Mouse (Mus musculus) lung, embryonic 14.5 days (tissue): ENCODE measurements at regions not wholly inside any gene's neighbourhood (a gene's known extent, or its start where the extent isn't known, plus 50 kb on each side); places are given as distances from the start of the nearest gene placed in this dataset.

Source experiments
- ATAC-seq: fragments of 200-750 bp; cut with Nextera tagmentation; 2 replicates; pipeline ENCODE4 v1.8.0; 2017; ENCODE audit warnings: mild to moderate bottlenecking, moderate TSS enrichment, moderate library complexity; ENCODE audit not compliant: insufficient read depth
- DNase-seq: peaks from one replicate; pipeline ENCODE4 v3.0.0-alpha.2; 2015
- H3K27ac ChIP-seq: fragments of 300-500 bp; sonication (generic); 2 replicates; pipeline ENCODE4 v1.5.1; 2014; ENCODE audit warnings: low read depth, mild to moderate bottlenecking, moderate library complexity
- H3K27me3 ChIP-seq: fragments of 300-500 bp; sonication (generic); 2 replicates; pipeline ENCODE4 v1.6.1; 2014; ENCODE audit warnings: low read length, control low read depth; ENCODE audit not compliant: insufficient read depth
- H3K36me3 ChIP-seq: fragments of 300-500 bp; sonication (generic); 2 replicates; pipeline ENCODE4 v1.6.1; 2014; ENCODE audit warnings: control low read depth; ENCODE audit not compliant: insufficient read depth
- H3K4me1 ChIP-seq: fragments of 300-500 bp; sonication (generic); 2 replicates; pipeline ENCODE4 v1.6.1; 2014; ENCODE audit warnings: antibody characterized with exemption, control low read depth; ENCODE audit not compliant: insufficient read depth
- H3K4me2 ChIP-seq: fragments of 300-500 bp; sonication (generic); 2 replicates; pipeline ENCODE4 v1.6.1; 2014; ENCODE audit warnings: mild to moderate bottlenecking
- H3K4me3 ChIP-seq: fragments of 300-500 bp; sonication (generic); 2 replicates; pipeline ENCODE4 v1.5.1; 2014; ENCODE audit warnings: low read depth, low read length
- H3K9ac ChIP-seq: fragments of 300-500 bp; sonication (generic); 2 replicates; pipeline ENCODE4 v1.6.1; 2014
- H3K9me3 ChIP-seq: fragments of 300-500 bp; sonication (generic); 2 replicates; pipeline ENCODE4 v1.6.1; 2016; ENCODE audit warnings: low read depth, low read length, control low read depth
- CTCF ChIP-seq: IDR thresholded peaks from 2 replicates; pipeline ENCODE4 v1.5.1; 2016; ENCODE audit warnings: antibody characterized with exemption, low read depth
- WGBS: fragments of 180-500 bp; shearing (Covaris S2); extraction: QIAGEN DNeasy Blood & Tissue Kit; methylation state at CpG from one replicate; pipeline ENCODE4 v1.1.7; 2014; 5-methylcytosine and 5-hydroxymethylcytosine counted together

DNA sequence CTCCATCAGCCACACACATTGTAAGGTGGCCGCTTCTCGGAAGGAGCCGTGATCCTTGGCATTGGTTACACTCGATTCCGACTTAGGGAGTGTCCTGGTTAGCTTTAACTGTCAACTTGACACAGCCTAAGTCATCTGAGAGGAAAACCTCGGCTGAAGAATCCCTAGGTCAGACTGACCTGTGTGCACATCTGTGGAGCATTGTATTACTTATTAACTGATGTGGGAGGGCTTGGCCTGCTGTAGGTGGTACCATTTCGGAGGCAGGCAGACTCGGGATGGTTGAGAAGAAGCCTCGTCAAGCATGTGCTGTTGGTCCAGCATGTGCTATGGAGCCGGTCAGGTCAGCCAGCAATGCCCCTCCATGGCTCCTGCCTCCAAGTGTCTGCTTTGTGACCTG lies 211.0 kb downstream of the Gadd45g start:
- H3K9me3 ChIP-seq = no peaks in the 10 kb centered on the region
- no peak for TF ChIP-seq CTCF
- no peaks in the 10 kb centered on the region for H3K4me1 ChIP-seq
- WGBS = 70% methylated on average over 10 of the region's 10 CpGs
- H3K27me3 ChIP-seq = no peaks in the 10 kb centered on the region
- DNase-seq (no peak), ATAC-seq (no peak)
- no peaks in the 10 kb centered on the region for H3K36me3 ChIP-seq
- H3K9ac ChIP-seq = no peak overlapping the region
- H3K4me2 ChIP-seq = no peak overlapping the region
- H3K27ac ChIP-seq = no peak overlapping the region
- no peak overlapping the region for H3K4me3 ChIP-seq

DNA sequence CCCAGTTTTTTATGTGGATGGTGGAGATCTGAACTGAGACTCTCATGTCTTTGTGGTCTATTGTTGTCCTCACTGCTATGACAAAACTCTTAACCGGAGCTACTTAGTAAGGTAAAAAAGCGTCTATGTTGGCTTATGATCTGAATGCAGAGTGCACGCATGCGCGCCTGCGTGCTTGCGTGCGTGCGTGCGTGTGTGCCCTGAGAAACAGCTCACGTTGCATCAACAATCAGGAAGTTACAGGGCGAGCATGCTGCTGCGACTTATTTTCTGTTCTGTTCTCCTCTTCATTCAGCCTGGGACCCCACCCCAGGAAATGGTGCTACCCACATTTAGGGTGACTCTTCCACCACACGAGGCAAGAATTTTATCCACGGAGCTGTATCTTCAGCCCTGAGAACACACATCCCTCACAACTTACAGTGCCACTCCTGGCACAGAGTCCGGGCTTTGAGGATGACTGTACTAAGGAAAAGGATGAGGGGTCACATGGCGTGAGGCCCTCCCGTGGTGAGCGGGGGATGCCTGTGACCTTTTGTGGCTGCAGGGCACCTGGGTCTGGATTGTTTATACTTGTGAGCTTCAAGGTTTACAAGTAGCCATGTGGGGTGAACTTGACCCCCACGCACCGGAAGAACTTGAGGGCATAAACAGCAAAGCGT lies 213.4 kb downstream of the Gadd45g start:
- ATAC-seq (no peak), DNase-seq (peak; percentile 41)
- WGBS = 67% methylated on average over 22 of the region's 22 CpGs

DNA sequence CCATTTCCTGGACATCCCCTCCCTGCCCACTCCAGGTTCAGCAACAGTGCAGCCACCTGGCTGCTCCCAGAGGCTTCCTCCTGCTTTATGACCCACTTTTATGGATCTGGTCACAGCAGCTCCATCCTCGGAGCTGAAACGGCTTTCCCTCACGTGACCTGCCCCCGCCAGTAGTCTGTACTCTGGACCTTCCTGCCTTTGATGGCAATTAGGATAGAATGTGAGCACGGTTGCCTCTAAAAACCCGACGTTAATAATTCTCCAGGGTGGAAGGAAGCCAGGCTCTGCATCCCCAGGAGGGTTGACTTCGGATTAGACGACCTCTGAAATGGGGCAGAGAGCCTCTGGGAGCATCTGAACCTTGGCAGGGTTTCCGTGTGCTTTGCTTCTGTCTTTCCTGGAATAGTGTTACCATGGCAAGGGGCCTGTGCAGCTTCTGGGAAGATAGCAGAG lies 214.0 kb downstream of the Gadd45g start:
- H3K4me3 ChIP-seq = no peak overlapping the region
- H3K9ac ChIP-seq = no peak overlapping the region
- H3K4me2 ChIP-seq = no peak overlapping the region
- H3K27ac ChIP-seq = no peak overlapping the region
- H3K27me3 ChIP-seq = no peaks in the 10 kb centered on the region
- no peaks in the 10 kb centered on the region for H3K36me3 ChIP-seq
- no peaks in the 10 kb centered on the region for H3K9me3 ChIP-seq
- no peak for TF ChIP-seq CTCF
- WGBS = 52% methylated on average over 10 of the region's 10 CpGs
- no peaks in the 10 kb centered on the region for H3K4me1 ChIP-seq
- no peak for ATAC-seq
- no peak for DNase-seq

More for the DNA sequence above, 213.4 kb downstream of the Gadd45g start:
- no peak overlapping the region for H3K4me2 ChIP-seq
- H3K36me3 ChIP-seq = no peaks in the 10 kb centered on the region
- no peaks in the 10 kb centered on the region for H3K9me3 ChIP-seq
- no peaks in the 10 kb centered on the region for H3K27me3 ChIP-seq
- no peaks in the 10 kb centered on the region for H3K4me1 ChIP-seq
- H3K9ac ChIP-seq = no peak overlapping the region
- H3K4me3 ChIP-seq = no peak overlapping the region
- no peak overlapping the region for H3K27ac ChIP-seq
- TF ChIP-seq CTCF = no peak

DNA sequence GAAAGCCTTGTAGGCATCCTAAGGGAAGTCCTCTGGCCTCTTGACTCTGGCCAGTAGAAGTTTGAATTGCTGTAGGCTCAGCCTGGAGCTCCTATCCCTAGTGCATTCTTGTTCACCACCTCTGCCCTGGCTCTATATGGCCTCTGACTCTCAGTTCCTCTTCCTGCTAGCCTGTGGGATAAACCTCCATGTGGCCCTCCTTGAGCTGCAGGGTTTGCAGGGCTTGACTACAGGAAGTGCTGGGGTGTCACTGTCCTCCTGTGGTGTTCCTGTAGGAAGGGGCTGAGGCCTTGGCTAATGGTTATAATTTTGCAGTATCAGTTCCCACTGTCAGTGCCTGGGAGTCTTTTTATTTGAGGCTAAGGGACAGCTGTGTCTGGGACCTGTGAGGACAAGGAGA lies 215.0 kb downstream of the Gadd45g start:
- Histone ChIP-seq H3K27ac (no peak overlapping the region), H3K4me2 (no peak overlapping the region), H3K4me1 (no peaks in the 10 kb centered on the region), H3K36me3 (no peaks in the 10 kb centered on the region), H3K4me3 (no peak overlapping the region), H3K27me3 (no peaks in the 10 kb centered on the region), H3K9ac (no peak overlapping the region), H3K9me3 (no peaks in the 10 kb centered on the region)
- no peak for TF ChIP-seq CTCF
- no peak for ATAC-seq
- no peak for DNase-seq

DNA sequence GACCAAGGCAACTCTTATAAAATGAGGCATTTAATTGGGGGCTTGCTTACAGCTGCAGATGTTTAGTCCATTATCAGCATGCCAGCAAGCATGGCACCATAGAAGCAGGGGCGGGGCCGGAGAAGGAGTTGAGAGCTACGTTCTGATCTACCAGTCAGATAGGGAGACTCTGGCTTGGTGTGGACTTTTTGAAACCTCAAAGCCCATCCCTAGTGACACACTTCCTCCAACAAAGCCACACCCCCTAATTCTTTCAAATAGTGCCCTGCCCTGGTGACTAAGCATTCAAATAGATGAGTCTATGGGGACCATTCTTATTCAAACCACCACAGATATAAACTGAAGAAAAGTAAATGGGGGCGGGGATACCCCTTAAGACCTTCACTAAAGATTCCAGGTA lies 215.4 kb downstream of the Gadd45g start:
- Histone ChIP-seq H3K9ac (no peak overlapping the region), H3K9me3 (no peaks in the 10 kb centered on the region), H3K4me2 (no peak overlapping the region), H3K4me3 (no peak overlapping the region), H3K27ac (no peak overlapping the region), H3K4me1 (no peaks in the 10 kb centered on the region), H3K36me3 (no peaks in the 10 kb centered on the region), H3K27me3 (no peaks in the 10 kb centered on the region)
- DNase-seq (no peak), ATAC-seq (no peak)
- TF ChIP-seq CTCF = no peak
- 88% methylated on average over 4 of the region's 4 CpGs for WGBS

DNA sequence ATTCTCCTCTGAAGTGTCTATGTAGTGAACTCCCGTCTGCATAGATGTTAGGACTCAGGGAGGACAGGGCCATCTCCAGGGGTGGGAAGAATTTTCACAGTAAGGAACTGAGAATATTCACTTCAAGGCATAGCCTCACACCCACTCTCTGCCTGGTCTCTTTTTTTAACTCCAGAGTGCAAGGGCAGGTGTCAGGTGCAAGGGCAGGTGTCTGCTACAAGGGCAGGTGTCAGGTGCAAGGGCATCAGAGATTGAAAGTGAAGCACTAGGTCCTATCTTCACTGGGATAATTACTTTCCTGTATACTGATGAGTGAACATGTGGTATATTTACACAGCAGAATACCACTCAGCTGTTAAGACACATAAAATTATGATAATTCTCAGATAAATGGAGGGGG lies 216.1 kb downstream of the Gadd45g start:
- ATAC-seq (no peak), DNase-seq (no peak)
- H3K4me3 ChIP-seq = no peak overlapping the region
- no peaks in the 10 kb centered on the region for H3K9me3 ChIP-seq
- H3K27ac ChIP-seq = no peak overlapping the region
- no peak overlapping the region for H3K9ac ChIP-seq
- 86% methylated on average over 1 of the region's 1 CpGs for WGBS
- H3K4me1 ChIP-seq = peaks cover 5% of the 10 kb centered on the region; the same call in 1 of the 2 replicates
- H3K36me3 ChIP-seq = no peaks in the 10 kb centered on the region
- no peak overlapping the region for H3K4me2 ChIP-seq
- no peaks in the 10 kb centered on the region for H3K27me3 ChIP-seq
- TF ChIP-seq CTCF = no peak

DNA sequence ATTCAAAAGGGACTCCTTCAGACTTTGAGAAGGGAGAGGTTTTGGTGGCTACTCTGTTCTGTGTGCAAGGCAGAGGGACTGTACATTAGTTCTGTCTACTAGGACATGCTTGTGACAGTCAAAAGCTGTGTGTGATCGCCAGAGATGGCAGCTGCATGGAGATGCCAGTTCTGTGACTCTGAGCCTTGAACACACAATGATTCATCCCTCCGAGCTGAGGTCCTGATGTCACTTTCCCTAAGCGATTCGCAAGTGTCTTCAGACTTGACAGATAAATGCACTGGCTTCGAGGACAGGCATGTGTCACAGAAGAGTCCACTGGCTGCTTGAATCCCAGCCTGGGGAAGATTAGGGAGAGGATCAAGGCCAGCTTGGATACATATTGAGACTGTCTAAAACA lies 218.8 kb downstream of the Gadd45g start:
- Histone ChIP-seq H3K4me3 (no peak overlapping the region), H3K27me3 (no peaks in the 10 kb centered on the region), H3K9ac (no peak overlapping the region), H3K4me2 (no peak overlapping the region), H3K9me3 (no peaks in the 10 kb centered on the region), H3K36me3 (no peaks in the 10 kb centered on the region), H3K27ac (no peak overlapping the region), H3K4me1 (peaks cover 6% of the 10 kb centered on the region; the same call in 1 of the 2 replicates)
- DNase-seq (no peak), ATAC-seq (no peak)
- no peak for TF ChIP-seq CTCF
- WGBS = 73% methylated on average over 5 of the region's 5 CpGs
